Mouse (Mus musculus) adrenal gland, adult 2 months (tissue): ENCODE data around the gene Cd55b. TPM values are rescaled to one million over a fixed set of nuclear protein-coding genes. Genes with fewer than 3 reads are reported as not detected.
"Not testable (repeated sequence)": the region's sequence is repeated elsewhere in the genome, so short reads cannot be mapped to it uniquely, and the experiment has no call there.

Experiments
- DNase-seq: peaks from one replicate; pipeline ENCODE4 v3.0.0; 2021
- long read RNA-seq: library from polyadenylated mRNA; stranded (forward); transcript quantifications from one replicate; pipeline ENCODE4 v2.0.0, GENCODE M21; 2021
- polyA plus RNA-seq: library from polyadenylated mRNA; depleted of rRNA; stranded (reverse); fragments of >200 nt; gene quantifications from 2 replicates; pipeline ENCODE4 v1.2.3, GENCODE M21; 2012; rRNA removed
- total RNA-seq, 2 experiments: library from RNA; stranded (reverse); gene quantifications; 2 replicates each; pipeline ENCODE4 v1.2.3; 2021

The Cd55b gene
- total RNA-seq = under 1 TPM in 1 of 2 experiments, not detected in 1; 0.38 TPM
- not detected in 2 replicates for polyA plus RNA-seq
- long read RNA-seq = 0 reads

GRCm38 (mm10) chr1:130422664-130423111, at the start of gene Cd55b:
TSS of gene Cd55b (minus strand) at chr1:130423009.
- DNase-seq = no peak

GRCm38 (mm10) chr1:130470074-130470473, 47.3 kb upstream of the Cd55b start:
- no peak for DNase-seq

GRCm38 (mm10) chr1:130467453-130467852, 44.6 kb upstream of the Cd55b start:
- DNase-seq = no peak

- no peak for DNase-seq
These were observed 41.4 kb upstream of the Cd55b start for GRCm38 (mm10) chr1:130464173-130464572.

- peak; percentile 2 for DNase-seq
These were observed 40.1 kb upstream of the Cd55b start for GRCm38 (mm10) chr1:130462867-130463266.

- peak; percentile 88 for DNase-seq
These were observed 39.5 kb upstream of the Cd55b start, which contains the start of gene Cd55 for GRCm38 (mm10) chr1:130462084-130462861. TSS of gene Cd55 (minus strand) at chr1:130462744.

GRCm38 (mm10) chr1:130455111-130455510, 32.3 kb upstream of the Cd55b start:
- DNase-seq = no peak

- not testable (repeated sequence) for DNase-seq
These were observed 20.1 kb upstream of the Cd55b start for GRCm38 (mm10) chr1:130442930-130443329.

- DNase-seq = no peak
These were observed 8.1 kb upstream of the Cd55b start for GRCm38 (mm10) chr1:130430920-130431319.

- DNase-seq = not testable (repeated sequence)
These were observed 5.9 kb upstream of the Cd55b start for GRCm38 (mm10) chr1:130428667-130429066.

GRCm38 (mm10) chr1:130427175-130427853, 4.5 kb upstream of the Cd55b start:
- not testable (repeated sequence) for DNase-seq

GRCm38 (mm10) chr1:130422033-130422432, 776 bp downstream of the Cd55b start:
- not testable (repeated sequence) for DNase-seq

GRCm38 (mm10) chr1:130397109-130397508, 25.7 kb downstream of the Cd55b start:
- not testable (repeated sequence) for DNase-seq

- DNase-seq = not testable (repeated sequence)
These were observed 35.5 kb downstream of the Cd55b start for GRCm38 (mm10) chr1:130387282-130387681.

GRCm38 (mm10) chr1:130377726-130378429, 44.9 kb downstream of the Cd55b start:
- no peak for DNase-seq

GRCm38 (mm10) chr1:130374173-130374785, 48.5 kb downstream of the Cd55b start:
- DNase-seq = no peak

GRCm38 (mm10) chr1:130373398-130374083, 49.3 kb downstream of the Cd55b start:
- no peak for DNase-seq

- peak; percentile 55 for DNase-seq
These were observed 50.8 kb downstream of the Cd55b start for GRCm38 (mm10) chr1:130371895-130372528.

- peak; percentile 75 for DNase-seq
These were observed 51.5 kb downstream of the Cd55b start for GRCm38 (mm10) chr1:130371291-130371690.

GRCm38 (mm10) chr1:130350077-130350635, 72.7 kb downstream of the Cd55b start:
- no peak for DNase-seq
